Mouse (Mus musculus): ENCODE results near the gene Mcrip2.
A peak's percentile ranks its signal among the peaks of the same experiment; 100 is the strongest.

Mcrip2 gene

DNA sequence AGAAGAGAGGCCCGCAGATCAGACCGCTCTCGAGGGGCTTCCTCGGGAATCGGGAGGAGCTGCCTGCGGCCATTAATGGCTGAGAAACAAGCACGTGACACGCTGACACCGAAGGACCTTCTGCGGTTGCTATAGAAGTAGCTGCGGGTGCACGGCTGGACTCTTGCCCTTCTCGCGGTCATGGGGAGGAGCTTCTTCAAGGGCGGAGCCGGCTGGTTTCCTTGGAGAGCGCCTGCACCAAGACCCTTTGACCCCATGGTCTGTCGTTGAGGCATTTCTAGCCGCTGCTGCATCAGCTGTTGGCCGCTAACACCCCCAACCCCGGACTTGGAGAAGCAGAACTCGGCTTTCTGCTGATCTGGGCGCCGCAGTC, 35.3 kb downstream of the Mcrip2 start, which contains the start of gene Stub1:
TSS of gene Stub1 (minus strand) at position 114 of the 373 bp plus-strand sequence.
- peak; percentile 69 for DNase-seq

DNA sequence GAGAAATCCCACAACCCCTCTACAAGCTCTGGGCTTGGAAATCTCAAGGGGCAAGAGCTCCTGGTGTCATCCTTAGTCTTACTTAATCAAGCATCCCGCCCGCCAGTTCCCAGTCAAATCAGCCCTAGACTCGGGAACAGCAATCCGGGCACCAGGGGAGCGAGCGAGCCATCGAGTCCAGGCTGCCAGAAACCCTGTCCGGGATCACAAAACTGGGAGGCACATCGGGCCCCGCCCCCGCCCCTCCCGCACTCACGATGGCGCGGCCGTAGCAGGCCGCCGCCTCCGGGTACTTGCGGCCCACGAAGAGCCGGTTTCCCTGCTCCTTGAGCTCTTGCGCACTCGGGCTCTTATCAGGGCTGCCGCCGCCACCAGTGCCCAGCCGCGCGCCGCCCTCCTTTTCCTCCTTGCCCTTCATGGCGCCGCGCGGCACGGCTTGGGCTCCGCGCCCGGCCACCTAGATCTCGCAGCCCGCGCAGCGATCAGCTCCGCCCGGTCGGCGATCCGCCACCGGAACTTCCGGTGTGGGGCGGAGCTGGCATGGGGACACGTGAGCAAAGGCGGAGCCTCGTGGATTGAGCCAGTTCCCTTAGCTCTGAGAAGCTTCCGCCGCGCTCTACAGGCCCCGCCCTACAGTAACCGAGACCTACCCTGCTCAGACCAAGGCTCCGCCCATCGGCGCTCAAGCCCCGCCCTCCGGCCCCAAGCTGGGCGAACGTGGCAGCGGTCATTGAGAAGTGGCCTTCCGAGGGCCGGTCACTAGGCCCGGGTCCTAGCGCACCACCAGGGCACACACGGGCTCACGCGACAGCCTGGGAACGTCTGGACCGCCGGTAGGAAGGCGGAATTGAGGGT, 35.9 kb downstream of the Mcrip2 start:
- peak; percentile 98 for DNase-seq

GRCm38 (mm10) chr17:25831451-25832281, 36.9 kb downstream of the Mcrip2 start:
- DNase-seq = no peak

DNA sequence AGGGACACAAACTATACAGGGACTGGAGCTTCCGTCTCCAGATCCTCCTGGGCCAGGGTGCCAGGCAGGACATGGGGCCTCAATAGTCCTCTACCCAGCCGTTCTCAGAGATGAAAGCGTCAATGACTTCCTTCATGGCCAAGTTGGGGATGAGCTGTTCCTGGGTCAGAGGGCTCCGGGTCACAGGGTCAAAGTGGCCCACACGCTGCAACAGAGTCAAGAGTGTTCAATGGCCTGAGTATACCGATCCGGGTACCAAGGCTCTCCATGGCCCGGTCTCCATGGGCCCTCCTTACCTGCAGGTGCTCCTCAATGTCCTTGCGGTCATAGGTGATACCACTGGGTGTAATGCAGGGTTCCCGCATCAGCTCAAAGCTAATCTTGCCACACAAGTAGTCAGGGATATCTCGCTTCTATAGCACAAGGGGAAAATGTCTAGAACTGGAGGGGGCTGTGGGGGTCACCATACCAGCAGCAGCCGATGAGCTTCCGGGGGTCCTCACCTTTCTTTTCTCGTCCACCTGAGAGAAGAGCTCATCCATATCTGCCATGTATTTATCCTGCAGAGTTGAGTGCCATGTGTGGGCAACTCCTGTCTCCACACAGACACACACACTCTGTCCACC, 37.6 kb downstream of the Mcrip2 start:
- no peak for DNase-seq

DNA sequence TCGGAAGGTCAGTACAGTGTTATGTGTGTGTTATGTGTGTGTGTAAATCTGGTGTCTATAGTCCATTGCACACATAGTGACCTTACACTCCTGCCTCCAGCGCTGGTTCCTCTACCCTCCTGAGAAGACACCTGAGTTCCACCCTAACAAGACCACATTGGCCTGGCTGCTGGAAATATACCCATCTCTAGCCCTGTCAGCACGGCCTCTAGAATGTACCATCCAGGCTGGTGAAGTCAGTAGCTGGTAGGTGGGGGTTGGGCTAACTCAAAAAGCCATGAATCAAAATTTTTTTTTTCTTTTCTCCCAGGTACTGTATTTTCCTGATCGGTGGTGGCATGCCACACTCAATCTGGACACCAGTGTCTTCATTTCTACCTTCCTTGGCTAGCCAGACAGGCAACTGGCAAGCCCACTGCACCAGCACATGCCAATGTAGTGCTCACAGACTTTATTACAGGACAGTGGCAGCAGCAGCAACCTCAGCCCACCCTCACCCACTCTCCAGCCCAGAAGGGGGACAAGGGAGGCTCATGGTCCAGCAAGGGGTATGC, 38.3 kb downstream of the Mcrip2 start:
- DNase-seq = no peak

DNA sequence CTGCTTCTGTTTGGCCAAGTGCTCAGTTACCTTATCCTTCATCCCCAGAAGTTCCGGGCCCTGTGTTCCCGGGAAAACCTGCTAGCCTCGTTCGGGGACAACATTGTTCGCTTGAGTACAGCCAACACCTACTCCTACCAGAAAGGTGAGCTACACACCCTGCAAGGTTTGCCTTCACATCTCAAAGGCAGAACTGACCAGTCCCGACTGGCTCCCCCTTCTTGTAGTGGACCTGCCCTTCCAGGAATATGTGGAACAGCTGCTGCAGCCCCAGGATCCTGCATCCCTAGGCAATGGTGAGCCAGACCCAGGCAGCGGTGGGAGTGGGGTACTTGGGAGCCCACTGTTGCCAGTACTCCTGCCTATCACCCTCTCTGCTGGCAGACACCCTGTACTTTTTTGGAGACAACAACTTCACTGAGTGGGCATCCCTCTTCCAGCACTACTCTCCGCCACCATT, 39.0 kb downstream of the Mcrip2 start:
- DNase-seq = no peak

- peak; percentile 81 for DNase-seq
Measured at GRCm38 (mm10) chr17:25828712-25829557, 39.6 kb downstream of the Mcrip2 start, which contains the start of gene Jmjd8. Gene Jmjd8, plus strand, starts transcription at chr17:25828867.

DNA sequence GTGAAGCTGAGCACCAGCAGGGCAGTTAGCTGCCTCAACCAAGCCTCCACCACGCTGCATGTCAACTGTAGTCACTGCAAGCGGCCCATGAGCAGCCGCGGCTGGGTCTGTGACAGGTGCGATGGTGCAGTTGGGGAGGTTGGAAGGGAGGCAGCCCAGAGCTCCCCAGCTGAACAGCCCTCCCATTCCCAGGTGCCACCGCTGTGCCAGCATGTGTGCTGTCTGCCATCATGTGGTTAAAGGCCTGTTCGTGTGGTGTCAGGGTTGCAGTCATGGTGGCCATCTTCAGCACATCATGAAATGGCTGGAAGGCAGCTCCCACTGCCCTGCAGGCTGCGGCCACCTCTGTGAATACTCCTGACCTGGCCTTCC, 40.4 kb downstream of the Mcrip2 start:
- peak; percentile 43 for DNase-seq

- DNase-seq = no peak
Measured at GRCm38 (mm10) chr17:25827546-25828222, 40.9 kb downstream of the Mcrip2 start.

DNA sequence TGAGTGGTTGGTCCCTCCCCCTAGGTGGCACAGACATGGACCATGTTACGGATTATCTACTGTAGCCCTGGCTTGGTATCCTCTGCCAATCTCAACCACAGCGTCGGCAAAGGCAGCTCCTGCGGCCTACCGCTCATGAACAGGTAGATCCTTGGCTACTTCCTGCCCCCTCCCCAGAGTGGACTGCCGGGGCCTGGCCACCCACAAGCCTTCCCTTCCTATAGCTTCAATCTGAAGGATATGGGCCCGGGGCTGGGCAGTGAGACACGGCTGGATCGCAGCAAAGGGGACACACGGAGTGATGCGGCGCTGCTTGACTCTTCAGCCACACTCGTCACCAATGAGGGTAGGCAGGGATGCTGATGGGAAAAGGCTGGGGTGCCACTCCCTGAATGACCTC, 41.6 kb downstream of the Mcrip2 start:
- DNase-seq = no peak

- DNase-seq = no peak
Measured at GRCm38 (mm10) chr17:25825984-25826570, 42.5 kb downstream of the Mcrip2 start.

DNA sequence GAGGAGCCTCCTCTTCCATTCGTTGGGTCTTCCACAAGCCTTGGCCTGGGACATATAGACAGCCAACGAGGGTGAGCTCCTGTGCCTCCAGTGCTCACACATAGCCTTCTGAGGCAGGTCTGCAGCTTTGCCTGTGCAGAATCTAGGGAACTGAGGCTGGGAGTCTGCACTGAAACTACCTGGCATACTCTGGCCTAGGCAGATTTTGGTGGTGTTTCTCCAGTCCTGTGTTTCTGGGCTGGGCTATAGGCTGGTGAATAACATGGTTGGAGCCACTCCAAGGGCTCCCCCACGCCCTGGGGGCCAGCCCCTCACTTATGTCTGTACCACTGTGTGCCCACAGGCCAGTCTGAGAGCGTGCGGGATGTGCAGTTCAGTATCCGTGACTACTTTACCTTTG, 43.3 kb downstream of the Mcrip2 start:
- DNase-seq = no peak

GRCm38 (mm10) chr17:25824362-25825142, 44.0 kb downstream of the Mcrip2 start:
- no peak for DNase-seq

- peak; percentile 83 for DNase-seq
Measured at GRCm38 (mm10) chr17:25823452-25823851, 45.1 kb downstream of the Mcrip2 start, which contains the start of gene Wdr24. Gene Wdr24, plus strand, starts transcription at chr17:25823627.

GRCm38 (mm10) chr17:25818851-25819780, 49.4 kb downstream of the Mcrip2 start:
- DNase-seq = no peak

- no peak for DNase-seq
Measured at GRCm38 (mm10) chr17:25817662-25818061, 50.9 kb downstream of the Mcrip2 start.

Measured in thymus, postnatal 14 days (tissue).